Mouse (Mus musculus): ENCODE measurements around the gene Lamb3. TPM values are rescaled to one million over a fixed set of nuclear protein-coding genes. Genes with fewer than 3 reads are reported as not detected.

Gene Lamb3
- 0.29 and 0.38 TPM in 2 replicates for polyA plus RNA-seq (2016; fragmentation: Nextera tagmentation; extraction: Ambion mirVana)

- H3K27ac ChIP-seq = no peak within 1 kb of the TSS
- no peaks in the 10 kb centered on the region for H3K27me3 ChIP-seq (replicated peaks)
- no peaks in the 10 kb centered on the region for H3K9me3 ChIP-seq
- H3K9ac ChIP-seq = no peak within 1 kb of the TSS
- H3K4me3 ChIP-seq = no peak within 1 kb of the TSS
- no peak within 1 kb of the TSS for H3K4me2 ChIP-seq (replicated peaks)
- no peak for ATAC-seq (ENCODE audit: low FRiP score, low read depth)
- H3K36me3 ChIP-seq = no peaks in the 10 kb centered on the region
- H3K4me1 ChIP-seq = no peaks in the 10 kb centered on the region
- WGBS = 90% methylated on average over 3 of the region's 3 CpGs
Observed at GRCm38 (mm10) chr1:193207503-193207902, at the start of gene Lamb3. Lamb3 (plus strand) TSS chr1:193207699.

- 62% methylated on average over 3 of the region's 3 CpGs for WGBS
- Histone ChIP-seq H3K36me3 (no peaks in the 10 kb centered on the region), H3K4me3 (no peak overlapping the region), H3K27me3 (replicated peaks) (peaks cover 13% of the 10 kb centered on the region), H3K4me2 (replicated peaks) (no peak overlapping the region), H3K9ac (no peak overlapping the region), H3K4me1 (peaks cover 6% of the 10 kb centered on the region), H3K27ac (no peak overlapping the region), H3K9me3 (no peaks in the 10 kb centered on the region)
- ATAC-seq (ENCODE audit: low FRiP score, low read depth) = no peak
Observed at GRCm38 (mm10) chr1:193159163-193159562, 48.3 kb upstream of the Lamb3 start.

- Histone ChIP-seq H3K4me1 (peaks cover 6% of the 10 kb centered on the region), H3K27me3 (replicated peaks) (peaks cover 9% of the 10 kb centered on the region; the same call in 1 of the 2 replicates), H3K27ac (no peak overlapping the region), H3K36me3 (no peaks in the 10 kb centered on the region), H3K9ac (no peak overlapping the region), H3K4me2 (replicated peaks) (no peak overlapping the region), H3K9me3 (no peaks in the 10 kb centered on the region), H3K4me3 (no peak overlapping the region)
- WGBS = 54% methylated on average over 1 of the region's 1 CpGs
- no peak for ATAC-seq (ENCODE audit: low FRiP score, low read depth)
Observed at GRCm38 (mm10) chr1:193159613-193160012, 47.9 kb upstream of the Lamb3 start.

- H3K27ac ChIP-seq = no peak overlapping the region
- no peak overlapping the region for H3K4me3 ChIP-seq
- H3K4me1 ChIP-seq = peaks cover 6% of the 10 kb centered on the region
- ATAC-seq (ENCODE audit: low FRiP score, low read depth) = no peak
- no peaks in the 10 kb centered on the region for H3K9me3 ChIP-seq
- WGBS = 17% methylated on average over 18 of the region's 18 CpGs
- H3K36me3 ChIP-seq = no peaks in the 10 kb centered on the region
- H3K4me2 ChIP-seq (replicated peaks) = peak overlapping the region; percentile 55
- H3K9ac ChIP-seq = no peak overlapping the region
- peaks cover 2% of the 10 kb centered on the region; the same call in 1 of the 2 replicates for H3K27me3 ChIP-seq (replicated peaks)
Observed at GRCm38 (mm10) chr1:193160317-193161032, 47.0 kb upstream of the Lamb3 start.

- Histone ChIP-seq H3K36me3 (no peaks in the 10 kb centered on the region), H3K9ac (no peak within 1 kb of the TSS), H3K27ac (no peak within 1 kb of the TSS), H3K27me3 (replicated peaks) (no peaks in the 10 kb centered on the region), H3K4me3 (no peak within 1 kb of the TSS), H3K9me3 (no peaks in the 10 kb centered on the region), H3K4me2 (replicated peaks) (no peak within 1 kb of the TSS), H3K4me1 (peaks cover 9% of the 10 kb centered on the region)
- WGBS = 90% methylated on average over 3 of the region's 3 CpGs
- no peak for ATAC-seq (ENCODE audit: low FRiP score, low read depth)
Observed at GRCm38 (mm10) chr1:193167746-193168145, 39.8 kb upstream of the Lamb3 start, which contains the start of gene A130010J15Rik. A130010J15Rik (plus strand) TSS chr1:193168046.

GRCm38 (mm10) chr1:193169228-193169627 is 38.3 kb upstream of the Lamb3 start:
- WGBS = 89% methylated on average over 7 of the region's 7 CpGs
- H3K4me2 ChIP-seq (replicated peaks) = no peak overlapping the region
- no peak overlapping the region for H3K27ac ChIP-seq
- H3K36me3 ChIP-seq = no peaks in the 10 kb centered on the region
- no peaks in the 10 kb centered on the region for H3K9me3 ChIP-seq
- peaks cover 14% of the 10 kb centered on the region for H3K4me1 ChIP-seq
- ATAC-seq (ENCODE audit: low FRiP score, low read depth) = no peak
- no peak overlapping the region for H3K4me3 ChIP-seq
- no peak overlapping the region for H3K9ac ChIP-seq
- no peaks in the 10 kb centered on the region for H3K27me3 ChIP-seq (replicated peaks)

- 88% methylated on average over 2 of the region's 2 CpGs for WGBS
- ATAC-seq (ENCODE audit: low FRiP score, low read depth) = no peak
Observed at GRCm38 (mm10) chr1:193169856-193170255, 37.6 kb upstream of the Lamb3 start.

GRCm38 (mm10) chr1:193172991-193173809 is 34.3 kb upstream of the Lamb3 start:
- Histone ChIP-seq H3K9me3 (no peaks in the 10 kb centered on the region), H3K4me2 (replicated peaks) (peak overlapping the region; percentile 61), H3K9ac (peak overlapping the region; percentile 72), H3K27ac (peak overlapping the region; percentile 60), H3K4me3 (peak overlapping the region; percentile 67), H3K4me1 (peaks cover 22% of the 10 kb centered on the region), H3K36me3 (no peaks in the 10 kb centered on the region), H3K27me3 (replicated peaks) (no peaks in the 10 kb centered on the region)
- under 1% methylated on average over 48 of the region's 48 CpGs for WGBS
- peak; percentile 99 for ATAC-seq (ENCODE audit: low FRiP score, low read depth)

More at GRCm38 (mm10) chr1:193169856-193170255, 37.6 kb upstream of the Lamb3 start:
- Histone ChIP-seq H3K27ac (no peak overlapping the region), H3K4me2 (replicated peaks) (no peak overlapping the region), H3K4me3 (no peak overlapping the region), H3K9ac (no peak overlapping the region), H3K4me1 (peaks cover 20% of the 10 kb centered on the region), H3K27me3 (replicated peaks) (no peaks in the 10 kb centered on the region), H3K9me3 (no peaks in the 10 kb centered on the region), H3K36me3 (no peaks in the 10 kb centered on the region)

GRCm38 (mm10) chr1:193173810-193174129 is 33.7 kb upstream of the Lamb3 start:
- Histone ChIP-seq H3K4me3 (peak overlapping the region; percentile 67), H3K9me3 (no peaks in the 10 kb centered on the region), H3K4me1 (peaks cover 22% of the 10 kb centered on the region), H3K27me3 (replicated peaks) (no peaks in the 10 kb centered on the region), H3K9ac (peak overlapping the region; percentile 66), H3K4me2 (replicated peaks) (peak overlapping the region; percentile 61), H3K36me3 (no peaks in the 10 kb centered on the region), H3K27ac (peak overlapping the region; percentile 60)
- WGBS = 19% methylated on average over 9 of the region's 9 CpGs
- ATAC-seq (ENCODE audit: low FRiP score, low read depth) = no peak

GRCm38 (mm10) chr1:193174143-193174733 is 33.3 kb upstream of the Lamb3 start:
- H3K27me3 ChIP-seq (replicated peaks) = no peaks in the 10 kb centered on the region
- H3K4me3 ChIP-seq = peak overlapping the region; percentile 67
- 89% methylated on average over 13 of the region's 13 CpGs for WGBS
- peak overlapping the region; percentile 61 for H3K4me2 ChIP-seq (replicated peaks)
- H3K9ac ChIP-seq = peak overlapping the region; percentile 66; the same call in 1 of the 2 replicates
- H3K4me1 ChIP-seq = peaks cover 22% of the 10 kb centered on the region
- no peaks in the 10 kb centered on the region for H3K9me3 ChIP-seq
- no peaks in the 10 kb centered on the region for H3K36me3 ChIP-seq
- no peak for ATAC-seq (ENCODE audit: low FRiP score, low read depth)
- H3K27ac ChIP-seq = no peak overlapping the region

- H3K27ac ChIP-seq = no peak overlapping the region
- no peak overlapping the region for H3K4me3 ChIP-seq
- H3K27me3 ChIP-seq (replicated peaks) = no peaks in the 10 kb centered on the region
- 82% methylated on average over 3 of the region's 3 CpGs for WGBS
- no peak overlapping the region for H3K4me2 ChIP-seq (replicated peaks)
- no peak overlapping the region for H3K9ac ChIP-seq
- no peaks in the 10 kb centered on the region for H3K36me3 ChIP-seq
- no peaks in the 10 kb centered on the region for H3K9me3 ChIP-seq
- no peaks in the 10 kb centered on the region for H3K4me1 ChIP-seq
- no peak for ATAC-seq (ENCODE audit: low FRiP score, low read depth)
Observed at GRCm38 (mm10) chr1:193181104-193181503, 26.4 kb upstream of the Lamb3 start.

GRCm38 (mm10) chr1:193188257-193188656 is 19.2 kb upstream of the Lamb3 start:
- WGBS = 85% methylated on average over 6 of the region's 6 CpGs
- Histone ChIP-seq H3K4me2 (replicated peaks) (no peak overlapping the region), H3K9ac (no peak overlapping the region), H3K36me3 (no peaks in the 10 kb centered on the region), H3K4me3 (no peak overlapping the region), H3K27me3 (replicated peaks) (no peaks in the 10 kb centered on the region), H3K27ac (no peak overlapping the region), H3K9me3 (no peaks in the 10 kb centered on the region), H3K4me1 (peaks cover 6% of the 10 kb centered on the region; the same call in 1 of the 2 replicates)
- no peak for ATAC-seq (ENCODE audit: low FRiP score, low read depth)
